Mouse (Mus musculus): Measurements from ENCODE around the gene Gfod2.

Gfod2 gene

DNA sequence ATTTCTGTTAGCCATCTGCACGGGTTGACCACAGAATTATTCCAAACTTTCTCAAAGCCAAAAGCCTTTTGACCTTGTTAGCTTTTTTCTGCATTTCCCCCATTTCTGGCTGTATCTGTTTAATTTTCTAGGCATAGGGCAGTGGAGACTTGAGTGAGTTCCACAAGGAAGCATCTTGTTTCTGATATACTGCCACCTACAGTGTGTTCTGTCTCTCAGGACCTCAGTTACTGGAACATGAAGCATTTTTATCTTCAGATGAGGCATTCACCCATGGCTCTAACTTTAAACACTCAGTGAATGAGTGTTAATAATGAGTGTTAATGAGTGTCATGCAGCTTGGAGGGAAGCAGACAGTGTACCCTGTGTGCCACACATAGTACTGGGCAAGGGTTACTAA is 80.6 kb downstream of the Gfod2 start:
- no peak for DNase-seq (ENCODE audit: low read depth, low spot score)

Data from WW6 (cell line).